Mouse (Mus musculus) heart, postnatal 4 days (tissue): ENCODE data around the gene Bivm. TPM values are rescaled to one million over a fixed set of nuclear protein-coding genes. Genes with fewer than 3 reads are reported as not detected.

Experiments used
- DNase-seq: peaks from one replicate; pipeline ENCODE4 v3.0.0; 2021
- total RNA-seq, 2 experiments: library from RNA; stranded (reverse); gene quantifications; 2 replicates each; pipeline ENCODE4 v1.2.3; 2021

Gene Bivm
- total RNA-seq, 2 experiments from 2014 or later = 11.3 to 13.8 TPM

GRCm38 (mm10) chr1:44178086-44178485, 59.3 kb downstream of the Bivm start:
- DNase-seq = no peak

- no peak for DNase-seq
Measured at GRCm38 (mm10) chr1:44186396-44186795, 67.6 kb downstream of the Bivm start.

Other genes with a start within 250 kb of the Bivm start
- 10 to 100 TPM; 49.4 to 51.6 TPM for gene Tpp2, start 185.3 kb upstream of the Bivm start, total RNA-seq
- not detected for gene Mettl21c, start 98.9 kb upstream of the Bivm start, total RNA-seq
- gene Gm8251, start 57.0 kb upstream of the Bivm start, total RNA-seq = under 1 TPM in 1 of 2 experiments, not detected in 1; 0.05 TPM
- 10 to 100 TPM; 17.2 to 20.7 TPM for gene Tex30, start 16.5 kb upstream of the Bivm start, total RNA-seq
- 10 to 100 TPM; 26.7 to 28.9 TPM for gene Kdelc1, start 149 bp upstream of the Bivm start, total RNA-seq
- gene Ercc5, start 28.8 kb downstream of the Bivm start, total RNA-seq = 10 to 100 TPM; 16.9 to 20.1 TPM
- not detected for gene Mettl21e, start 100.0 kb downstream of the Bivm start, total RNA-seq